Mouse (Mus musculus): ENCODE measurements at regions not wholly inside any gene's neighbourhood (a gene's known extent, or its start where the extent isn't known, plus 50 kb on each side); places are given as distances from the start of the nearest gene placed in this dataset.
"Not testable (repeated sequence)": the region's sequence is repeated elsewhere in the genome, so short reads cannot be mapped to it uniquely, and the experiment has no call there.

GRCm38 (mm10) chr10:72298824-72299551 lies 355.7 kb upstream of the Zwint start:
- DNase-seq (ENCODE audit: low read depth): no peak

GRCm38 (mm10) chr10:72309045-72309444 lies 345.6 kb upstream of the Zwint start:
- DNase-seq (ENCODE audit: low read depth): not testable (repeated sequence)

- DNase-seq (ENCODE audit: low read depth): no peak
Measured at GRCm38 (mm10) chr10:72318308-72318707, 336.3 kb upstream of the Zwint start.

- no peak for DNase-seq (ENCODE audit: low read depth)
Measured at GRCm38 (mm10) chr10:72320307-72320706, 334.3 kb upstream of the Zwint start.

- DNase-seq (ENCODE audit: low read depth): no peak
Measured at GRCm38 (mm10) chr10:72326624-72327023, 328.0 kb upstream of the Zwint start.

GRCm38 (mm10) chr10:72347253-72347652 lies 307.4 kb upstream of the Zwint start:
- DNase-seq (ENCODE audit: low read depth): no peak

GRCm38 (mm10) chr10:72347949-72348663 lies 306.5 kb upstream of the Zwint start:
- DNase-seq (ENCODE audit: low read depth): no peak

GRCm38 (mm10) chr10:72352810-72353209 lies 301.8 kb upstream of the Zwint start:
- DNase-seq (ENCODE audit: low read depth): no peak

- DNase-seq (ENCODE audit: low read depth): no peak
Measured at GRCm38 (mm10) chr10:72353515-72353914, 301.1 kb upstream of the Zwint start.

GRCm38 (mm10) chr10:72383351-72383750 lies 271.3 kb upstream of the Zwint start:
- no peak for DNase-seq (ENCODE audit: low read depth)

GRCm38 (mm10) chr10:72384826-72385225 lies 269.8 kb upstream of the Zwint start:
- DNase-seq (ENCODE audit: low read depth): no peak

GRCm38 (mm10) chr10:72391397-72391796 lies 263.2 kb upstream of the Zwint start:
- peak; percentile 2 for DNase-seq (ENCODE audit: low read depth)

GRCm38 (mm10) chr10:72393279-72394041 lies 261.2 kb upstream of the Zwint start:
- no peak for DNase-seq (ENCODE audit: low read depth)

GRCm38 (mm10) chr10:72394367-72394766 lies 260.3 kb upstream of the Zwint start:
- no peak for DNase-seq (ENCODE audit: low read depth)

GRCm38 (mm10) chr10:72403290-72403689 lies 251.4 kb upstream of the Zwint start:
- no peak for DNase-seq (ENCODE audit: low read depth)

- no peak for DNase-seq (ENCODE audit: low read depth)
Measured at GRCm38 (mm10) chr10:72410305-72410704, 244.3 kb upstream of the Zwint start.

GRCm38 (mm10) chr10:72411670-72412069 lies 243.0 kb upstream of the Zwint start:
- no peak for DNase-seq (ENCODE audit: low read depth)

GRCm38 (mm10) chr10:72454629-72455028 lies 200.0 kb upstream of the Zwint start:
- DNase-seq (ENCODE audit: low read depth): no peak

- DNase-seq (ENCODE audit: low read depth): no peak
Measured at GRCm38 (mm10) chr10:72484315-72484714, 170.3 kb upstream of the Zwint start.

- no peak for DNase-seq (ENCODE audit: low read depth)
Measured at GRCm38 (mm10) chr10:72532431-72532830, 122.2 kb upstream of the Zwint start.

- no peak for DNase-seq (ENCODE audit: low read depth)
Measured at GRCm38 (mm10) chr10:72533427-72533826, 121.2 kb upstream of the Zwint start.

- DNase-seq (ENCODE audit: low read depth): no peak
Measured at GRCm38 (mm10) chr10:72533859-72534258, 120.8 kb upstream of the Zwint start.

GRCm38 (mm10) chr10:72549564-72549963 lies 105.1 kb upstream of the Zwint start:
- no peak for DNase-seq (ENCODE audit: low read depth)
